Mouse (Mus musculus) kidney, adult 11 months (tissue): ENCODE measurements at regions not wholly inside any gene's neighbourhood (a gene's known extent, or its start where the extent isn't known, plus 50 kb on each side); places are given as distances from the start of the nearest gene placed in this dataset.
A peak's percentile ranks its signal among the peaks of the same experiment; 100 is the strongest.

Experiments used
- DNase-seq: peaks from one replicate; pipeline ENCODE4 v3.0.0; 2022

DNA sequence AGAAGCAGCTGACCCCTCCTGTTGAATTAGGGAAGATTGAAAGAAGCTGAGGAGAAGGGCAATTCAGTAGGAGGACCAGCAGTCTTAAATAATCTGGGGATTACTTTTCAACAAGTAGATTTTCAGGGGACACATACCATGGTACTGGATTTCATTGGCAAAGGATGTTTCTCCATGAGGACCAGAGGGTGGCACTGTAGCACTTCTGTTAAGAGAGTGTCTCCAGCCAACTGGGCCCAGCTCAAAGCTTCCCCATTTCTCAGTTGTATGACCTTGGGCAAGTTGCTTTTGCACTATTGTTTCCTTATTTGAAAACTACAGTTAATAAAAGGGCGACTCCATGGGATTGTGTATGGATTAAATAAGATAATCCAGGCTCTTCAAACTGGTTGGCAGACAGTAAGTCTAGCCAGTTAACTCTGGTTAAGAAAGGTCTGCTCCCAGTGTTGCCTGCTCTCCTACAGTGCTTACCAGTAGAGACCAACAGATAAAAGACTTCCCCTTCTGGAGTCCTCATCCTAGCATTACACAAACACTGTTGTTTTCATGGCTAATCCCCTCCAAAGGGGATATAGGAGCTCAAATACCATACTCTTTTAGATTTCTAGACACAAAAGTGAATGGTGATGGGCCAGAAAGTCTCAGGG is 259.9 kb downstream of the Stim2 start:
- DNase-seq: peak; percentile 2

DNA sequence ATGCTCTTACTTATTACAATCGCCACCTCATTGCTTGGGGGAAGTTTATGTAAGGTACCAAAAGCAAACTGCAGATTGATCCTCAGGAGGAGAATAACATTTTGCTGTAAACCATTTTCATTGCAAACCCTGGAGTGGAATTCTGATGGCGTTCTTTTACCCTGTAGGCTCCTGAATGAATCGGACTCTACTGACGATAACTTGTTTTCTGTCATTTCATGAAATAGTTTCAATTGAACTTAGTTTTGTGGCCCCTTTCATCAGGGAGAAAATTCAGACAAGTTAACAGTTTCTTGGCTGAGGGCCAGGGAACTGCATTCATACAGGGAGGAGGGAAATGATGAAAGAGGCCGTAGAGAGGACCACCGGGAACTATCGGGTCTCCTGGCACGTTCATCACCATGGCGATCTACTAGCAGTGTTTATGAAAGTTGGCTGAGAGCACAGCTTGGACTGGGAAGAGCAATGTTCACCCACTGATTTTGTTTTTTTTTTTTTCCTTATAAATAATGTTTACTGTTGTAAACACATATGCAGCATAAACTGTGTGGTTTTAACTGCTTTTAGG is 266.7 kb downstream of the Stim2 start:
- no peak for DNase-seq

DNA sequence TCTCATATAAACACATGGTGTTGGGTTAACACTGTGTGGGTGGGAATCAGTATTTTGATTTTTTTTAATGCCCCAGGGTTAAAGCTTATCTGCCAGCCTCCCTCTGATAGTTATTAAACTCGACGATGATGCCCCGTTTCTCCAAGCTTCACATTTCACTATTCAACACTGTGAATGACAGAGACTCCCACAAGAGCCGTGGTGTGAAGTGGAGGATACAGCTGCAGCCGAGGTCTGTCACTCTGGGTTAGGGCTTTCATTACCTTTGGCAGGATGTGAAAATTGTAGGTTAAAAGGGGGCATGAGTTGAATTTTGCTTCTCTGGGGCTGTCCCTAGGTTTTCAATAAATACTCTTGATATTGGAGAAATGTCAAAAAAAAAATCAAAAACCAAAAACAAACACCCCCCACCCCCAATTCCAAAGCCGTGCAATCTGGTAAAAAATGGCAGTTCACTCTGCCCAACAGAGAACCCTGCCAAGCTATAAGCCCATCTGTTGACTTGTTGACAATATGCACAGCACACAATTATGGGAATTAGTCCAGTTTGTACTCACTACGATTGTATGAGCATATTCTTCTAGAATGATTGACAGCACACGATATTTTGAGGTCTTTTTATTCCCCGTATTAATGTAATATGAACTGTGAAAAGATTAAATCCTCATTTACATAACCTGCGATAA is 269.7 kb downstream of the Stim2 start:
- DNase-seq: no peak

DNA sequence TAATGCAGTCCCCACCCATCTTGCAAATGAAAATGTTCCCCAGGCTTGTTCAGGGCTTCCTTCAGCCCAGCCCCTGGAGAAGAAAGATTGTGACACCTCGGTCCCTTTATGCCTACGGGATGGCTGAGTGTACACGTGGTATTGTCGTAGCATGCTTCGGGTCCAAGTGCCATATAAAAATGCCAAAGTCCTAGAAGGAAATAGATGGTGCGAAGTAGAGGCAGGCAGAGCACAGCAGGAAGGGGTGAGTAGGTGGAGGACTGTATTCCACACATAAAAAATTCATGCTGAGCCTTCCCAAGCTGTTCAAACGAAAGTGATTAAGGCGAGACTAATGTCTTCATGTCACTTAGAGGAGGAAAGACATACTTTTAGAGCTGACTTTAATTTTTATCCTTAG is 281.1 kb downstream of the Stim2 start:
- no peak for DNase-seq

DNA sequence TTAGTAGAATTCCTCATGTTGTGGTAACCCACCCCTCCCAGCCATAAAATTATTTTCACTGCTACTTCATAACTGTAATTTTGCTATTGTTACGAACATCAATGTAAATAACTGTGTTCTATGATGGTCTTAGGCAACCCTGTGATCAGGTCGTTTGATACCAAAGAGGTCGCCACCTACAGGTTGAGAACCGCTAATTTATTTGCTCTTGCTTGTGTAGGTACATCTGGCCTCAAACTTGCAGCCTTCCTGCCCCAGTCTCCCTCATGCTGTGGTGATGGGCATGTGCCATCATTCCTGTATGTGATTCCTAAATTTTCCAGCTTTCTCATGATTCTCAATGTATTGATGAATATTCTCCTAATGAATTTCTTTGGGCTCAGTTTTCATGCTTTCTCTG is 282.4 kb downstream of the Stim2 start:
- DNase-seq: no peak

DNA sequence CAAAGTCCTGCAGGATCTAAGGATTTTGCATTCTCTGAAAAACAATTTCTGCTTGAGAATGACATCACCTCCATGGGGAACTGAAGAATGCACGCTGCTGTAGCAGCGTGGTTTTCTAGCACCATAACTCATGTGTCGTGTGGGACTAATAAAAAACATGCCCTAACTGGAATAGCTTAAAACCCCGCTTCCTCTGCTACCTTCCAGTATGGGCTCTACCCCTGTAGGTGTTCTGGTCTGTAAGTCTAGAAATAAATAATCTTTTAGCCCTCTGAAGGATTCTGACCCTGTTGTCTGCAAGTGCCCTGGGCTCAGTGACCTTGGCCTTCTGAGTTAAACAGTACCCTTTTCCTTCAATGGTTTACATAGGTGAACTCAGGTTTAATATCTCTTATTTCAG is 282.8 kb downstream of the Stim2 start:
- peak; percentile 9 for DNase-seq

DNA sequence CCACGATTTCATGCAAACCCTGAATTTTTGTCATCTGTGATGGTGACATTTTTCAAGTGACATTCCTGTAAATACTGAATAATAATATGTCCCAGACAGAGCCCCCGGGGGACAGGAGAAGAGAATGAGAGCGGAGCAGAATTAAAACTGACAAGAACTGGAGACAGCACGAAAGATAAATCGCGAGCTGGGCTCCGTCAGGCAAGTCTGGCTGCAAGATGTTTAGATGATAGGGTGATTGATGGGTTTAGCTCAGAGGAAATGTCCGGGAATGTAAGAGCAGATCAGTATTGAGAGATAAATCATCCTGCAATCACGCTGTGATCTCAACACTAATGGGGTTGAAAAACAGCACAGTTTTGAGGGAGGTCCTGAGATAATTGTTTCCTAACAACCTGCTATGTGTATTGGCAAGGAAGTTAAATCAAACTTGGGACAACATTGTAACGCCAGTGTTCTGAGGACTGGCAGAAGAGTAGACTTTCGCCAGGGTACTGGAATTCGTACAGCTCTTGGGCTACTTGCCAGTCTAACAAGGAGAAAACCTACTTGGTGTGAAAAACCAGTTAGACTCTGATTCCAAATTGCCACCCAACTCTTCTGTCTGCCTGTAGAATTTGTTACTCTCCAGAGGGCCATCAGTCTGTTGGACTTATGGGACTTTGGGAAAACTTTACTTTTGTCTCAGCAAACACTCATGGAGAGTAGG is 292.2 kb downstream of the Stim2 start:
- no peak for DNase-seq

DNA sequence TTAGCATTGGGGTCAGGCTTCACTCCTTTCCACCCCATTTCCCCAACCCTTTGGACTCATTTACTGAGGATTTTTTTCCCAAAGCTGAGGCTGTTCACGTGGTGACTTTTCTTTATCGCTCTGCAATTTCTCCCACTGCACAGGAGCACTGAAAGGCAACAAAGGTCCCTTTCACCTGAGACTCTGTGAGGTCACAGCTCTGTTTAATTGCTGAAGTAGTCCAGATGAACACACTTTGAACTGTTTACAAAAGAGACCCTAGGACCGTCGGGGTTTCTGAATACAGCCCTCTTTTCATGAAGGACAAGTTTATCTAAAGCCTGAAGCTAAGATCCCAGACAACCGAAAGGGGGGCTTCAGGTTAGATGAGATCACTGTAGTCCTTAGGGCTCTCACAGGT is 293.6 kb downstream of the Stim2 start:
- peak; percentile 6 for DNase-seq

DNA sequence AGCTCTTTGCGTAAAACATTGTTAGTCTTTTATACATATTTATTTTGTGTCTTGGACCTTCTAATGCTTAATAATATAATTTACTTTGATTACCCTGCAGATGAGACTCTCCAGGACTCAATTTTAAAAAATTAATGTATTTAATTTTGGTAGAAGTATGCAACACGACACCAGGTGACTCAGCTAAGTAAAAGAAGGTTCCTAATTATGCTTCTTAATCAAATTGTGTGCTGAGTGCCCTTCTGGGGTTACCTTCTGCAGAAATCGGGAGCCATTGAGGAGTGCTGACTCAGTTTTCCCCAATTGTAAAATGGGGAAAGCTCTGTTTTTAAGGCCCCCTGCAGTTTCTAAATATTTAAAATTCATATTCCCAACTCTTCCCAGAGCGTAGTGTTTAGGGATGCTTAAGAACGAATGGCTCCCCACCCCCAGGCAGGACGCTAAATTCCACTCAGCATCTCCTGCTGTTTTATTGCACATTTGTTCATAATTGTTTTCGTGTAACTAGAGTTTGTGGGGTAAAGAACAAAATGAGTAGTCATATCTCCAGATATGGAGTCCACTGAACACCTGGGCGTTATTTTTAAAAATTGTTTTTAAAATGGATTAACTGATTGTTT is 315.5 kb downstream of the Stim2 start:
- no peak for DNase-seq

DNA sequence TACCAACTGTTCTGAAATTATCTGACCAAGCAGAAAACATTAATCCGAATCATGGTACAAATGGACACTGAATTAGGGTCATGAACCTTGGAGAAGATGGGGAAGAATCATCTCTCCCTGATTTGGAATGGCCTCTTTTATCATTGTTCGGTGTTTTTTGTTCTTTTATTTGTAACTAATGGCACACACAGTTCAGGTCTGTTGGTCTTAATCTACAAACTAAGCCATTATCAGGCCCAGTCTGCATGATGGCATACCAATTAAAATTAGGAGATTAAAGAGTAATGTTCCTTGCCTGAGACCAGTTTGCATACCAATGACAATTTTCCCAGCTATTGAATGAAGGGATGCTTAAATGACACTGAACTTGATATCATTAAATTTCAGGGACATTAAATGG is 332.1 kb downstream of the Stim2 start:
- no peak for DNase-seq

DNA sequence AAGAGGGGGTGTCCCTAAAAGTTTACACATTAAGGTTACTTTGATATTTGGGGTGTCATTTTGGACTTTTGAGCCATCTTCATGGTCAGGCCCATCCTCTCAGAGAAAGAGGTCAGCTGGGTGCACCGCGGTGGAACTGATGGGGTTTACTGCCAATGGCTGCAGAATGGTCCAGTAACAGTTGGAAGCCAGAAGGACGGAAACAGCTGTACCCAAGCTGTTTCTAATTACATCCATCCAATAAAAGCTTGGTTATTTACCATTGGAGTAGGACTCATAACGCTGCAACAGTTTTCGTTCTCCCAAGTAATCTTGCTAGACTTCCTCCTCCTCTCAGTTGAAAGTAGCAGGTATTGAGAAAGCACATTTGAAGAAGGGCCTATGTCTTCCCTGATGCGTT is 344.7 kb downstream of the Stim2 start:
- no peak for DNase-seq

DNA sequence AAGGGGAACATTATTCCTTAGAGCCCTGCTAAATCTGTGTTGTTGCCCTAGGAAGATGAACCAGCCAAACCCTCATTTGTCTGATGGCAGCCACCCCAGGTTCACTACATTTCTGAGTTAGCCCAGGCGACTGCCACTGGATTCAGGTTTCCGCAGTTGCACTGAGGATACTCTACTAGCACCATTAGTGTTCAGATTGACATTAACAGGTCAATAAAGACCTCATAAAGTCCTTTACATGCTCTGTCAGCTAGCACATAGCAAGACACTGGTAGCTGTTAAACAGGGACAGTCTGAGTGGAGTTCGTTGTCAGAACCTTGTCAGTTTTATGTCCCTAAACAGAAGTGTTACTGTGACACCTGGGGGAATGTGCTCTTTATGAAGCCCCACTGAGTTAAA is 345.1 kb downstream of the Stim2 start:
- no peak for DNase-seq

DNA sequence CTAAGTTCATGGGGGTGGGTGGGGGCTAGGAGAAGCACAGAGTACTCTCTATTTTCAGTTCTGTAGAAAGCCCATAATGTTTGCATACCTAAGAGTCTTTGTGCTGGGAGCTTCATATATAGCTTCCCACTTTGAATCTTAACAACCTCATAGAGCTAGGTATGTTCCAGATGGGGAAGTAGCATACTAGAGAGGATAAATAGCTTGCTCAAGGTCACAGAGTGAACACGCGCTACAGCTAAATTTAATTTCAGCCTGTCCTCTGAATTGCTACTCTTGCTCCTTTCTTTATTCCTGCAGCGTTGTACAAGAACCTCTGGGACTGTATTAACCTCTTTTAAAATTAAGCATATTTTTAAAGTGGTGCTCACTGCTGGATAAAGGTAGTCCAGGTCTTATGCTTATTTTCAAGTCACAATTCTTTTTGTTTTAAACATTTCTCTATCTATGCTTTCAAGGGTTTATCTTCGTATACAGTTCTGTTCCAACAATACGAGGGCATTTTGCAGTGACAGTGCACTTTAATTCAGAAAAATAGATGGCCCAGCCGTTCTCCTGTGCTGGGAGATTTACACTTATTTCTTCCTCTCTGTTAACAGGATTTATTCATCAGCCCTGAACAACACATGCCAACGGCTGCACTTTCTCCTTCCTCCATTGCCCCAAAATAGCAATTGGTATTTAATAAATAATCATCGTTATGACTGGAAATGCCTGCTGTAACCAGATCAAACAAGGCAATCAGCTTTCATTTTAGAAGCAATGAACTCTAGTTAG is 350.7 kb downstream of the Stim2 start:
- DNase-seq: no peak

DNA sequence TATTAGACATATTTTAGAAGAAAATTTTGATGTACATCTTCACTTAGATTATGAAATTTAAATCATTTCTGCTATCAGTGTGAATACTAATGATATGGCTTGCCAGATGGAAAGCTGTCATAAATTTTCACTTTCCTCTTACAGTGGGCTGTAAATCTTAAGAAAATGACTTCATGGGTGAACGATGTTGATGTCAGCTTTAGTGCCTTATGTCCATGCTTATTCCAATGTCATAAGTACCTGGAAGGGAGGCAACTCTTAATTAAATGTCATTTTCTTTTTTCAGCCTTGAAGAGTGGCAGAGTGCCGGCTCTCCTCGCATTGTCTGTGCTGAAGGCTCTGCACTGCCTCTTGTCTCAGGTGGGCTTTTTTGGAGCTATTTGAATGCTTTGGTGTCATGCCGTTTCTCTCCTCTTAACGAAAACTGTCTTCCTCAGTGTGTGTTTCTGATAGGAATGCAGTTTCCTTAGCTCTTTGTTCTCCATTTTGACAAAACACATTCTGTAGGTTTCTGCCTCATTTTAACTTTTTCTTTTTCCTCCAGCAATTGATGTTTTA is 351.6 kb downstream of the Stim2 start:
- DNase-seq: no peak

DNA sequence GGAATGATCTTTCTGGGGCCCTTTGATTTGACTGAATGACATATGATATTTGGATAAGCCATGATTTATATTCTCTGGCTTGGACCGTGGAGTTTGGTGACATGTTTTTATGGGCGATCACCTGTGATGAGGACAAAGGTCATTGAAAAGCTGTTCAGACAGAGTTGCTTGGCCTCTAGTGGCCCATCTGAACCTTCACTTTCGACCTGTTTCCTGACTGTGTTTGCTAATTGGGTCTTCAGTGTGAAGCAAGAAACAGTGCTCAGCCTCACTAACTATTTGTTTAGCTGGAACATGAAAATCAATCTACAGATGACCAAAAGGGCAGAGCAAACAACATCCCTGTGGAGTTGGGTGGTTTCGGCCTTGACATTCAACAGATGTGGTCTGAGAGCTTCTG is 357.8 kb downstream of the Stim2 start:
- DNase-seq: no peak

DNA sequence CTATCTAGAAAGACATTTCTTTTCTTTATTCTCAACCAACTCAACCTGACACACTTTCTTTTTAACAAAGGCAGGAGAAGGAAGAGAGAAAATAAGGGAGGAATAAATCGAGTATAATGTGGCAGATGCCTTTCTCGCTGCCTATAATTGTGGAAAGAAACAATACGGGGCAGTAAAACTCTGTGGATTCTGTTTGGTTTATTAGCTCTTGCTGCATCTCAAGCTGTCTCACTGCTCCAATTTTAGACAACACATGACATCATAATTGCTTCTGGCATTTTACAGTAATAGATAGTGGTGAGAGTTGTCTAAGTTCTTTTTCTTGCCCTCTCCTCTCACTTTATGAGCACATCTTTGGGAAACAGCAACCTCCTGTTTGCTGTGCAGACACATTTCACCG is 359.2 kb downstream of the Stim2 start:
- no peak for DNase-seq

DNA sequence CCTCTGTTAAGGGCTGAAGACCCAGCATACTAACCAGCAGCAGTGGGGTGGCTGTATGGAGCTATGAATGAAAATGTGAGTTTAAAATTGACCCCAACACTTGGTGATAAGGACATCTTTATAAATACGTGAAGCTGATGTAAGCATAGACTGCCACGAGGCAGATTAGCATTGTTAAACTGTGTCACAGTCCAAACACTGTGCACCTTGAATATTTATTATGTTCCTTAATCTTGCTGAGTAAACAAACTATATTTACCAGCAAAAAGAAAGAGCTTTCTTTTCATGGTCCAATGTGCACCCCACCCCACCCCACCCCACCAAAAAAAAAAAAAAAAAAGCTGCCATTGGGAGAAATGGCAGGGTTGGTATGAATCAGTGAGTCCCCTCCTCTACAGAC is 359.9 kb downstream of the Stim2 start:
- DNase-seq: no peak
